28 mouse cellular contexts compared by ENCODE assay signal in the genomic region with DNA sequence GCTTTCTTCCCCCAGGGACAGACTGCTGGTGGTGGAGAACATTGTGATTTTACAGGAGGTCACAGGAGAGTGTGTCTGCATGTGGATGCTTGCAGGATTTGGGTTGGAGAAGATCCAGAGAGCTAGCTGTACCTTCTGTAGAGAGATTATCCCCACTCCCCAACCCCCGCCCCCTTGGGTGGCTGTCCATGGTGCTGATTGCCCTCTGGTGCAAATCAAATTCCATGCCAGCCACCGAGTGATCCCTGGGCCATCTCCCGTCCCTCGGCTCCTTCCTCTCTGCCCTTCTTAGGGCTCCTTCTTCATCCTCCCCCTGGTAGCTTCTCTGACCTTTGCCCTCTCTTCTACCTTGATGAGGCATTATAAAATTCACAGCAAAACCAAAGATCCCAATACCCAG.
A peak's percentile ranks its signal among the peaks of the same experiment; 100 is the strongest.
DNase-seq lines count a peak whose midpoint lies in the region; ATAC-seq lines count a peak whose summit lies in the region.
"Had no signal": no experiment of that assay in that cellular context is flagged by ENCODE, and none has a peak within 500 bp of the region (broad histone marks: within the 10 kb centered on the region; RNA-seq: fewer than 3 reads in every experiment).

No protein-coding gene starts in this region.

- peaks cover 6% of the 10 kb centered on the region; the same call in 1 of the 2 replicates for H3K4me1 ChIP-seq in hindbrain, embryonic 10.5 days (replicated peaks)
- no peaks in the 10 kb centered on the region for H3K4me1 ChIP-seq in hindbrain, embryonic 14.5 days (replicated peaks; ENCODE audit: control insufficient read depth, insufficient read depth, low read length)
- H3K4me1 ChIP-seq: embryonic facial prominence, embryonic 12.5 days; heart, embryonic 15.5 days; intestine, embryonic 15.5 days; midbrain, embryonic 10.5 days; midbrain, embryonic 15.5 days had no signal

- no peaks in the 10 kb centered on the region for H3K9me3 ChIP-seq in hindbrain, embryonic 10.5 days
- H3K9me3 ChIP-seq in hindbrain, embryonic 14.5 days (ENCODE audit: control insufficient read depth, low read length) = no peaks in the 10 kb centered on the region
- H3K9me3 ChIP-seq: embryonic facial prominence, embryonic 12.5 days; heart, embryonic 10.5 days; heart, embryonic 15.5 days; intestine, embryonic 15.5 days; midbrain, embryonic 10.5 days; midbrain, embryonic 15.5 days had no signal

- ATAC-seq in hindbrain, embryonic 14.5 days (ENCODE audit: low FRiP score) = no peak
- ATAC-seq: forebrain, embryonic 14.5 days; hindbrain, embryonic 16.5 days; intestine, embryonic 15.5 days; midbrain, embryonic 15.5 days had no signal

- no peaks in the 10 kb centered on the region for H3K27me3 ChIP-seq in hindbrain, embryonic 10.5 days (ENCODE audit: insufficient read depth, poor library complexity, severe bottlenecking)
- H3K27me3 ChIP-seq in hindbrain, embryonic 14.5 days (ENCODE audit: control insufficient read depth, insufficient read depth, low read length) = no peaks in the 10 kb centered on the region
- H3K27me3 ChIP-seq: embryonic facial prominence, embryonic 12.5 days; heart, embryonic 15.5 days; midbrain, embryonic 15.5 days had no signal

- peaks cover 21% of the 10 kb centered on the region for H3K36me3 ChIP-seq in hindbrain, embryonic 10.5 days
- H3K36me3 ChIP-seq in hindbrain, embryonic 14.5 days (replicated peaks; ENCODE audit: control insufficient read depth, insufficient read depth) = no peaks in the 10 kb centered on the region
- H3K36me3 ChIP-seq: embryonic facial prominence, embryonic 12.5 days; G1E; heart, embryonic 10.5 days; heart, embryonic 15.5 days; intestine, embryonic 15.5 days; midbrain, embryonic 15.5 days had no signal

- DNase-seq in adrenal gland, postnatal 14 days = peak; percentile 30
- no peak for DNase-seq in adrenal gland, adult 18-20 months (ENCODE audit: low spot score in 2 of 2)
- peak; percentile 40 for DNase-seq in hindbrain, embryonic 10.5 days (ENCODE audit: low spot score)
- no peak for DNase-seq in hindbrain, embryonic 14.5 days (ENCODE audit: low spot score)
- peak; percentile 37 for DNase-seq in thymus, postnatal 4 days
- DNase-seq in thymus, postnatal 36 days = no peak
- peak; percentile 26 for DNase-seq in testis, postnatal 14 days (ENCODE audit: low spot score)
- no peak for DNase-seq in ovary, postnatal 36 days (ENCODE audit: low spot score)
- DNase-seq: gastrocnemius, postnatal 25 days; heart, adult 11 months; kidney, adult 8-10 months; kidney, postnatal 25 days; layer of hippocampus, postnatal 36 days; left cerebral cortex, postnatal 4 days; liver; lung, adult 2 months; thymus, postnatal 14 days had no signal

- H3K4me3 ChIP-seq in hindbrain, embryonic 10.5 days = no peak overlapping the region
- no peak overlapping the region for H3K4me3 ChIP-seq in hindbrain, embryonic 14.5 days (replicated peaks; ENCODE audit: low read length)
- H3K4me3 ChIP-seq: embryonic facial prominence, embryonic 12.5 days; heart, embryonic 10.5 days; heart, embryonic 15.5 days; intestine, embryonic 15.5 days; layer of hippocampus, adult 2 months; midbrain, embryonic 10.5 days; midbrain, embryonic 15.5 days had no signal

- no peak overlapping the region for H3K27ac ChIP-seq in hindbrain, embryonic 10.5 days
- no peak overlapping the region for H3K27ac ChIP-seq in hindbrain, embryonic 14.5 days
- H3K27ac ChIP-seq: embryonic facial prominence, embryonic 12.5 days; heart, embryonic 10.5 days; heart, embryonic 15.5 days; intestine, embryonic 15.5 days; layer of hippocampus, adult 2 months; liver, embryonic 14.5 days; midbrain, embryonic 10.5 days; midbrain, embryonic 15.5 days had no signal

- H3K4me2 ChIP-seq in hindbrain, embryonic 14.5 days (replicated peaks) = no peak overlapping the region
- H3K4me2 ChIP-seq: embryonic facial prominence, embryonic 12.5 days; heart, embryonic 15.5 days; intestine, embryonic 15.5 days; midbrain, embryonic 15.5 days had no signal

- WGBS in hindbrain, embryonic 10.5 days = 25% methylated on average over 4 of the region's 4 CpGs
- WGBS in hindbrain, embryonic 14.5 days = 42% methylated on average over 4 of the region's 4 CpGs

- no peak overlapping the region for H3K9ac ChIP-seq in hindbrain, embryonic 14.5 days
- H3K9ac ChIP-seq: embryonic facial prominence, embryonic 12.5 days; heart, embryonic 15.5 days; intestine, embryonic 15.5 days; liver, embryonic 14.5 days; midbrain, embryonic 15.5 days had no signal

Comparison
In these comparisons a context has a peak if more than half of its experiments do, and no peak if none do; other contexts are left out.
1. DNase-seq: peak in adrenal gland, postnatal 14 days (single experiment), hindbrain, embryonic 10.5 days (single experiment), thymus, postnatal 4 days (single experiment) and testis, postnatal 14 days (single experiment); none in adrenal gland, adult 18-20 months (0 of 2), hindbrain, embryonic 14.5 days (single experiment), thymus, postnatal 36 days (0 of 2) and ovary, postnatal 36 days (single experiment).